Mouse (Mus musculus) CH12.LX (cell line): ENCODE measurements around the gene Olfm4.

Experiments
- CHD1 ChIP-seq: IDR thresholded peaks from 2 replicates; pipeline ENCODE4 v1.6.1; 2012; ENCODE audit warnings: low read depth, low read length, improper control_type of control experiment, inconsistent platforms
- CTCF ChIP-seq, 2 experiments: IDR thresholded peaks in 1 of 2; conservative IDR thresholded peaks in 1 of 2; 2 replicates each; pipeline ENCODE4 v1.5.1; 2011 to 2012; ENCODE audit warnings: low read depth in 2 of 2, low read length in 2 of 2, improper control_type of control experiment in 1 of 2, inconsistent platforms in 1 of 2, mild to moderate bottlenecking in 1 of 2, moderate library complexity in 1 of 2
- ELF1 ChIP-seq: IDR thresholded peaks from 2 replicates; pipeline ENCODE4 v1.6.1; 2014; ENCODE audit warnings: low read depth, mild to moderate bottlenecking, inconsistent platforms, low read length, improper control_type of control experiment
- EP300 ChIP-seq: IDR thresholded peaks from 2 replicates; pipeline ENCODE4 v1.6.1; 2011; ENCODE audit warnings: low read length, improper control_type of control experiment
- HCFC1 ChIP-seq: IDR thresholded peaks from 2 replicates; pipeline ENCODE4 v1.6.1; 2012; ENCODE audit warnings: low read depth, mild to moderate bottlenecking, inconsistent platforms, low read length, improper control_type of control experiment
- KAT2A ChIP-seq: IDR thresholded peaks from 2 replicates; pipeline ENCODE4 v1.6.1; 2012; ENCODE audit warnings: low read length, improper control_type of control experiment, inconsistent platforms; ENCODE audit not compliant: insufficient replicate concordance
- MAFK ChIP-seq: IDR thresholded peaks from 2 replicates; pipeline ENCODE4 v1.6.1; 2011; ENCODE audit warnings: low read length, improper control_type of control experiment; ENCODE audit not compliant: insufficient replicate concordance
- MEF2A ChIP-seq: IDR thresholded peaks from 2 replicates; pipeline ENCODE4 v1.6.1; 2014; ENCODE audit warnings: low read depth, mild to moderate bottlenecking, inconsistent platforms, low read length, improper control_type of control experiment, borderline replicate concordance
- NRF1 ChIP-seq: IDR thresholded peaks from 2 replicates; pipeline ENCODE4 v1.6.1; 2014; ENCODE audit warnings: low read depth, mild to moderate bottlenecking, inconsistent platforms, low read length, improper control_type of control experiment, moderate library complexity
- POLR2A ChIP-seq: IDR thresholded peaks from 2 replicates; pipeline ENCODE4 v1.6.1; 2011; ENCODE audit warnings: low read depth, mild to moderate bottlenecking, improper control_type of control experiment, low read length
- RCOR1 ChIP-seq: conservative IDR thresholded peaks from 2 replicates; pipeline ENCODE4 v1.6.1; 2012; ENCODE audit warnings: low read depth, mild to moderate bottlenecking, inconsistent platforms, low read length, improper control_type of control experiment
- SIN3A ChIP-seq: IDR thresholded peaks from 2 replicates; pipeline ENCODE4 v1.6.1; 2012; ENCODE audit warnings: low read length, improper control_type of control experiment, inconsistent platforms
- SMC3 ChIP-seq: IDR thresholded peaks from 2 replicates; pipeline ENCODE4 v1.6.1; 2011; ENCODE audit warnings: low read depth, low read length, improper control_type of control experiment
- UBTF ChIP-seq: IDR thresholded peaks from 2 replicates; pipeline ENCODE4 v1.6.1; 2012; ENCODE audit warnings: low read depth, mild to moderate bottlenecking, inconsistent platforms, low read length, improper control_type of control experiment, moderate library complexity

GRCm38 (mm10) chr14:79985137-79985670 lies 1.3 kb downstream of the Olfm4 start:
- TF ChIP-seq MAFK (no peak), EP300 (no peak), CTCF (conservative IDR thresholded peaks at IDR 0.05 in 1 of 2, IDR thresholded peaks at IDR 0.05 in 1 of 2; ENCODE audit: low read depth in 2 of 2, low read length in 2 of 2) (no peak), POLR2A (no peak), SIN3A (no peak), KAT2A (no peak), MEF2A (no peak), RCOR1 (no peak), CHD1 (no peak), HCFC1 (no peak), UBTF (no peak), SMC3 (no peak), NRF1 (no peak), ELF1 (no peak)
